Mouse (Mus musculus) myocyte (in vitro differentiated cells): ENCODE measurements around the gene Gpr180. TPM values are rescaled to one million over a fixed set of nuclear protein-coding genes. Genes with fewer than 3 reads are reported as not detected.

Experiments used
- H3K27me3 ChIP-seq: one replicate; pipeline ENCODE4 v1.6.1; 2011; ENCODE audit not compliant: control insufficient read depth, insufficient read depth, insufficient read length
- H3K36me3 ChIP-seq: one replicate; pipeline ENCODE4 v1.6.1; 2011; ENCODE audit not compliant: control insufficient read depth, insufficient read depth
- H3K4me2 ChIP-seq: one replicate; pipeline ENCODE4 v1.6.1; 2011; ENCODE audit warnings: low read depth, control low read depth
- H3K4me3 ChIP-seq: one replicate; pipeline ENCODE4 v1.5.1; 2011; ENCODE audit warnings: mild to moderate bottlenecking, control low read depth, moderate library complexity
- H3K79me2 ChIP-seq: one replicate; pipeline ENCODE4 v1.6.1; 2011; ENCODE audit not compliant: control insufficient read depth, insufficient read depth
- H3ac ChIP-seq: one replicate; pipeline ENCODE4 v1.6.1; 2011; ENCODE audit not compliant: control insufficient read depth, insufficient read length
- CEBPB ChIP-seq: IDR thresholded peaks from 2 replicates; pipeline ENCODE4 v1.6.1; 2011; ENCODE audit warnings: mild to moderate bottlenecking, moderate library complexity; ENCODE audit not compliant: poor library complexity, insufficient read depth, severe bottlenecking
- E2F4 ChIP-seq: IDR thresholded peaks from one replicate; pipeline ENCODE4 v1.6.1; 2011; ENCODE audit warnings: mild to moderate bottlenecking, control low read depth, moderate library complexity; ENCODE audit not compliant: insufficient read depth
- MAX ChIP-seq: IDR thresholded peaks from one replicate; pipeline ENCODE4 v1.6.1; 2011; ENCODE audit warnings: low read depth, mild to moderate bottlenecking, control low read depth
- MYOD1 ChIP-seq, 3 experiments: IDR thresholded peaks; one replicate each; pipeline ENCODE4 v1.6.1; 2011; ENCODE audit warnings: control low read depth in 2 of 3, low read depth in 2 of 3, mild to moderate bottlenecking in 2 of 3, moderate library complexity in 1 of 3; ENCODE audit not compliant: insufficient read length in 2 of 3, control insufficient read depth in 1 of 3
- MYOG ChIP-seq, 3 experiments: IDR thresholded peaks; one replicate each; pipeline ENCODE4 v1.6.1; 2011; ENCODE audit warnings: control low read depth in 2 of 3, low read depth in 2 of 3, mild to moderate bottlenecking in 2 of 3; ENCODE audit not compliant: insufficient read length in 2 of 3, control insufficient read depth in 1 of 3, insufficient read depth in 1 of 3
- POLR2A ChIP-seq: IDR thresholded peaks from one replicate; pipeline ENCODE4 v1.6.1; 2011; ENCODE audit warnings: low read depth, mild to moderate bottlenecking, control low read depth, moderate library complexity; ENCODE audit not compliant: insufficient read length
- POLR2AphosphoS2 ChIP-seq: IDR thresholded peaks from one replicate; pipeline ENCODE4 v1.6.1; 2011; ENCODE audit warnings: low read depth, control low read depth; ENCODE audit not compliant: insufficient read length
- REST ChIP-seq: IDR thresholded peaks from one replicate; pipeline ENCODE4 v1.6.1; 2011; ENCODE audit warnings: mild to moderate bottlenecking, control low read depth, moderate library complexity; ENCODE audit not compliant: insufficient read depth, insufficient read length
- SRF ChIP-seq: IDR thresholded peaks from one replicate; pipeline ENCODE4 v1.6.1; 2011; ENCODE audit warnings: low read depth; ENCODE audit not compliant: control insufficient read depth, insufficient read length
- TCF12 ChIP-seq: IDR thresholded peaks from one replicate; pipeline ENCODE4 v1.6.1; 2011; ENCODE audit warnings: mild to moderate bottlenecking, control low read depth; ENCODE audit not compliant: poor library complexity, insufficient read depth, severe bottlenecking
- TCF3 ChIP-seq: IDR thresholded peaks from one replicate; pipeline ENCODE4 v1.6.1; 2011; ENCODE audit warnings: low read depth, control low read depth; ENCODE audit not compliant: insufficient read length
- USF1 ChIP-seq: IDR thresholded peaks from one replicate; pipeline ENCODE4 v1.6.1; 2011; ENCODE audit warnings: low read depth, mild to moderate bottlenecking, control low read depth, moderate library complexity
- polyA plus RNA-seq: library from polyadenylated mRNA; unstranded; fragments of >200 nt; fragmentation: generic; extraction: Trizol; gene quantifications from one replicate; pipeline ENCODE4 v1.2.1, GENCODE M21; 2012; ENCODE audit warnings: missing spikeins

Gene Gpr180
- polyA plus RNA-seq, 1 experiment, result 15.8 TPM

GRCm38 (mm10) chr14:118191442-118191841 lies 54.5 kb downstream of the Gpr180 start:
- Histone ChIP-seq H3K36me3 (no peaks in the 10 kb centered on the region), H3ac (no peak overlapping the region), H3K4me3 (no peak overlapping the region), H3K4me2 (no peak overlapping the region), H3K79me2 (no peaks in the 10 kb centered on the region), H3K27me3 (peaks cover 6% of the 10 kb centered on the region)
- no peak for TF ChIP-seq CEBPB
- no peak for TF ChIP-seq E2F4
- no peak for TF ChIP-seq POLR2A
- no peak for TF ChIP-seq MAX
- TF ChIP-seq MYOD1 (IDR thresholded peaks at IDR 0.05; ENCODE audit: control insufficient read depth in 1 of 3, insufficient read length in 2 of 3, low read depth in 2 of 3), result no peak
- no peak for TF ChIP-seq USF1
- TF ChIP-seq TCF3, result no peak
- TF ChIP-seq POLR2AphosphoS2, result no peak
- TF ChIP-seq MYOG (IDR thresholded peaks at IDR 0.05; ENCODE audit: control insufficient read depth in 1 of 3, insufficient read depth in 1 of 3, insufficient read length in 2 of 3, low read depth in 2 of 3), result no peak
- no peak for TF ChIP-seq TCF12
- no peak for TF ChIP-seq SRF
- TF ChIP-seq REST, result no peak

- Histone ChIP-seq H3K4me2 (no peak overlapping the region), H3K36me3 (no peaks in the 10 kb centered on the region), H3K27me3 (peaks cover 6% of the 10 kb centered on the region), H3K4me3 (no peak overlapping the region), H3ac (no peak overlapping the region), H3K79me2 (no peaks in the 10 kb centered on the region)
- TF ChIP-seq TCF3 (no peak), USF1 (no peak), SRF (no peak), POLR2AphosphoS2 (no peak), CEBPB (no peak), E2F4 (no peak), REST (no peak), MYOD1 (IDR thresholded peaks at IDR 0.05; ENCODE audit: control insufficient read depth in 1 of 3, insufficient read length in 2 of 3, low read depth in 2 of 3) (no peak), POLR2A (no peak), MAX (no peak), TCF12 (no peak), MYOG (IDR thresholded peaks at IDR 0.05; ENCODE audit: control insufficient read depth in 1 of 3, insufficient read depth in 1 of 3, insufficient read length in 2 of 3, low read depth in 2 of 3) (no peak)
These were observed 56.2 kb downstream of the Gpr180 start for GRCm38 (mm10) chr14:118193001-118193628.

GRCm38 (mm10) chr14:118193663-118194062 lies 56.7 kb downstream of the Gpr180 start:
- Histone ChIP-seq H3K36me3 (no peaks in the 10 kb centered on the region), H3K79me2 (no peaks in the 10 kb centered on the region), H3K4me3 (no peak overlapping the region), H3K27me3 (peaks cover 6% of the 10 kb centered on the region), H3ac (no peak overlapping the region), H3K4me2 (no peak overlapping the region)
- TF ChIP-seq POLR2A (no peak), TCF12 (no peak), REST (no peak), TCF3 (no peak), USF1 (no peak), POLR2AphosphoS2 (no peak), MYOG (IDR thresholded peaks at IDR 0.05; ENCODE audit: control insufficient read depth in 1 of 3, insufficient read depth in 1 of 3, insufficient read length in 2 of 3, low read depth in 2 of 3) (no peak), MAX (no peak), E2F4 (no peak), CEBPB (no peak), SRF (no peak), MYOD1 (IDR thresholded peaks at IDR 0.05; ENCODE audit: control insufficient read depth in 1 of 3, insufficient read length in 2 of 3, low read depth in 2 of 3) (no peak)

- Histone ChIP-seq H3K4me3 (no peak overlapping the region), H3K36me3 (no peaks in the 10 kb centered on the region), H3K27me3 (peaks cover 6% of the 10 kb centered on the region), H3K79me2 (no peaks in the 10 kb centered on the region), H3ac (no peak overlapping the region), H3K4me2 (no peak overlapping the region)
- no peak for TF ChIP-seq USF1
- no peak for TF ChIP-seq REST
- TF ChIP-seq MAX, result no peak
- no peak for TF ChIP-seq SRF
- no peak for TF ChIP-seq MYOG (IDR thresholded peaks at IDR 0.05; ENCODE audit: control insufficient read depth in 1 of 3, insufficient read depth in 1 of 3, insufficient read length in 2 of 3, low read depth in 2 of 3)
- TF ChIP-seq POLR2A, result no peak
- TF ChIP-seq TCF12, result no peak
- no peak for TF ChIP-seq CEBPB
- TF ChIP-seq MYOD1 (IDR thresholded peaks at IDR 0.05; ENCODE audit: control insufficient read depth in 1 of 3, insufficient read length in 2 of 3, low read depth in 2 of 3), result no peak
These were observed 57.4 kb downstream of the Gpr180 start for GRCm38 (mm10) chr14:118194219-118194914.
